In genomic region chrX:134750764-134751592, GRCm38 (mm10) we compare ENCODE assay signal across 7 mouse cellular contexts. TPM values are rescaled to one million over a fixed set of nuclear protein-coding genes. Genes with fewer than 3 reads are reported as not detected.
DNase-seq lines count a peak whose midpoint lies in the region; ATAC-seq and TF ChIP-seq lines count a peak whose summit lies in the region.

Gene Armcx6 (minus strand): TSS chrX:134751417.

- TF ChIP-seq CTCF in cortical plate, adult 2 months (IDR thresholded peaks at IDR 0.05; ENCODE audit: extremely low read depth, insufficient read depth, low read length) = no peak
- TF ChIP-seq CTCF in hindbrain, postnatal 0 days (IDR thresholded peaks at IDR 0.05; ENCODE audit: low read depth) = peak; percentile 39

- H3K27ac ChIP-seq in cortical plate, adult 2 months (ENCODE audit: insufficient read depth, low read length) = no peak within 1 kb of the TSS
- H3K27ac ChIP-seq in hindbrain, postnatal 0 days = peak within 1 kb of the TSS; percentile 76

- H3K27me3 ChIP-seq in hindbrain, postnatal 0 days (ENCODE audit: insufficient read depth, low read length) = no peaks in the 10 kb centered on the region

- no peaks in the 10 kb centered on the region for H3K9me3 ChIP-seq in hindbrain, postnatal 0 days (ENCODE audit: low read length)

- peak; percentile 54; the same call in 1 of the 2 replicates for TF ChIP-seq POLR2A in cortical plate, adult 2 months (IDR thresholded peaks at IDR 0.05; ENCODE audit: extremely low read depth, insufficient read depth, low read length)

- peak; percentile 58 for DNase-seq in adrenal gland, adult 8-10 months
- peak; percentile 58 for DNase-seq in gastrocnemius, postnatal 10 days
- peak; percentile 87 for DNase-seq in hindbrain, postnatal 0 days (ENCODE audit: low spot score)
- peak; percentile 43 to 70 for DNase-seq in left cerebral cortex, postnatal 14 days (ENCODE audit: low spot score in 2 of 2)
- DNase-seq in right cerebral cortex, postnatal 36 days (ENCODE audit: low spot score in 2 of 2) = peak; percentile 32 to 57

- peak within 1 kb of the TSS; percentile 88 for H3K4me3 ChIP-seq in cortical plate, adult 2 months (ENCODE audit: insufficient read depth, low read length)
- peak within 1 kb of the TSS; percentile 50 for H3K4me3 ChIP-seq in hindbrain, postnatal 0 days (ENCODE audit: low read length)

- WGBS in hindbrain, postnatal 0 days = 29% methylated on average over 36 of the region's 36 CpGs

- ATAC-seq in hindbrain, postnatal 0 days = peak; percentile 94
- ATAC-seq in megakaryocyte progenitor cell, adult 5-6 weeks (replicated peaks; ENCODE audit: poor library complexity) = peak; percentile 90

- no peaks in the 10 kb centered on the region for H3K36me3 ChIP-seq in hindbrain, postnatal 0 days (ENCODE audit: insufficient read depth, low read length)

- peak within 1 kb of the TSS; percentile 62 for H3K4me2 ChIP-seq in hindbrain, postnatal 0 days (ENCODE audit: low read depth, low read length)

- H3K9ac ChIP-seq in hindbrain, postnatal 0 days (replicated peaks; ENCODE audit: low read length) = peak within 1 kb of the TSS; percentile 59

- H3K4me1 ChIP-seq in cortical plate, adult 2 months (ENCODE audit: control insufficient read depth, insufficient read depth, low read length) = no peaks in the 10 kb centered on the region; the same call in 1 of the 2 replicates
- no peaks in the 10 kb centered on the region; the same call in 1 of the 2 replicates for H3K4me1 ChIP-seq in hindbrain, postnatal 0 days (ENCODE audit: insufficient read depth, low read length)

- intact Hi-C loops in left cerebral cortex, postnatal 14 days (cut with DNase I) = loop anchor here (5.0 kb wide), 1 partner anchor 166 kb away; no protein-coding TSS in a partner anchor

RNA-seq across cellular contexts. Expression of gene Armcx6, which starts in this region (rescaled TPM):
- 10 to 100 TPM in 2 of 4 experiments, 1 to 10 TPM in 2; 6.5 to 22.8 (median 13.3) TPM for total RNA-seq in adrenal gland, adult 8-10 months (2022)
- polyA plus RNA-seq in cortical plate, adult 2 months (2012; rRNA removed) = 5.9 and 7.4 TPM in 2 replicates
- total RNA-seq in gastrocnemius, postnatal 10 days (2021) = 10 to 100 TPM; 11.2 to 12.7 TPM
- 21.9 and 26.9 TPM in 2 replicates for total RNA-seq in hindbrain, postnatal 0 days (2014; rRNA removed)
- 47.4 and 47.5 TPM in 2 replicates for polyA plus RNA-seq in hindbrain, postnatal 0 days (2015; fragmentation: Nextera tagmentation; extraction: Ambion mirVana)
- total RNA-seq in left cerebral cortex, postnatal 14 days (2021) = 1 to 10 TPM; 4.2 to 4.9 TPM
- 2.5 and 4.2 TPM in 2 replicates for total RNA-seq in megakaryocyte progenitor cell, adult 5-6 weeks (2015)
- 6.2 and 6.3 TPM in 2 replicates for total RNA-seq in megakaryocyte progenitor cell, adult 5-6 weeks (2017)
